Mouse (Mus musculus) T-helper 17 cell (primary cell): ENCODE measurements at regions not wholly inside any gene's neighbourhood (a gene's known extent, or its start where the extent isn't known, plus 50 kb on each side); places are given as distances from the start of the nearest gene placed in this dataset.

Experiments used
- in situ Hi-C, 2 experiments: fragments of 300-600 bp; cut with MboI, MseI; formaldehyde crosslinking; loops; 1 replicate in 1 of 2; 2 replicates in 1 of 2; pipeline ENCODE4 v1.15.1; 2025; ENCODE audit warnings: high pct_unique_total_duplicates in 2 of 2

DNA sequence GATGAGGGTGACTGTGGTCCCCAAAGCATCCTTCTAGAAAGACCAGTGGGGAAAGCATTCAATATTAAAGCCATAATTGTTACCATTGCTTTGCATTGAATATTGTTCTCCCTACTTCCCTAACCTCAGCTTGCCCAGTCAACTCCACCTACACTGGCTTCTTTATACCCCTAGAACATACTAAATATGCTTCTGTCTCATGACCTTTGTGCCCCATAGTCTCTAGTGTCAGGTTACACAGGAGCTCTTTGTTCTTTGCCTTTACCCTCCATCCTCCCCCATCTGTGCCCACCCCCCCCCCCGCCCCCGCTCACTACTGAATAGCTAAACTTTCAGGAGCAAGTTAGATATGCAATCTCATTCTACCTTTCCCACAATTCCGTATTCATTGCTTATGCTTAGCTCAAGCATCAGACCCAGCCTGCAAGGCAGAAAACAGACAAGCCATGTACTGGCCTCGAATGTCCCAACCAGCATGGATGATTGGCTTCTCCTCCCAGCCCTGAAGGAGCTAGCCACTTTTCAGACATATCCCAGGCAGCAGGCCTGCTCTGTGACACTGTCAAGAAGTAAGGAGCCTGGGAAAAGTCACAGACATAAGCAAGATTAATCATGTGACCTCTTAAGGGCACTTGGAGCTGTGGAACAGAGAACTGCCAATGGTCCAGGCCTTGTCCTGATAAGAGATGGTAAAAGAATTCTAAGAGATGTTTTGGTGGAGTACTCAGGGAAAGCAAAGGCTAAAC is 410.4 kb downstream of the Insc start:
- in situ Hi-C loops, result no loop called here

DNA sequence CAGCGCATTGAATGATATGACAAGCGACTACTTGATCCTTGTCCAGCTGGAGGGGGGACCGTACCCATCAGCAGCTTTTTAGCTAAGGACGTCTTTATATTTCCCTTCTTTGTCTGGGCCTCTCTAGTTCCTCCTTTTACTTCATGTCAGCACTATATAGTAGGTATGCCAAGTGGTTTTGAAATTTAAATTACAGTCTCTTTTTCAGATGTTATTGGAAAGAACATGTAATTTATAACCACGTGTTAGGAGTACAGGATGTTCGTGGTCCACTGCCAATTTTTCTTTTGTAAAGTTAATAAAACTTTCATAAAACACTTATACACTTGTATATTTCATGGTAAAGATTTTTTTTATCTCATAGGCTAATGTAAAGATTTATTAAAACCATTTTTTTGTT is 426.5 kb downstream of the Insc start:
- in situ Hi-C loops, result no loop called here

DNA sequence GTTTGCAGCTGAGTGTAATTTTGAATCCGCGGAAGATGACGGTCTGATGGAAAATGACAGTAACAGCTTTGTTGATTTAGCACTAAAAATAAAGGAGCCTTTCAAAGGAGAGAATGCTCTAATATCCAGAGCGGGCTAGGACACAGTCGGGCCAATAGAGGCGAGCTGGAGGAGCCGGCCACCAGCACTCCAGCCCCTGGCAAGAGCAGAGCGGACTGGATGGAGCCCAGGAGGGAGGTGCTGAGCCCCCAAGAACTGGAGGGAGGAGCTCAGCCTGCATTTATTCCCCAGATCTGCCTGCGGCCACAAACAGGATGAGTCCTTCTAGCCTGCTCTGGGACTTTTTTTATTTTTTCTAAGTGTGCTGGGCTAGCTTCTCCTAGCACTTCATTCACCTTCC is 426.9 kb downstream of the Insc start:
- in situ Hi-C loops, result no loop called here

- in situ Hi-C loops, result no loop called here
Observed at GRCm38 (mm10) chr7:115192482-115192881, 449.0 kb downstream of the Insc start.

- in situ Hi-C loops, result no loop called here
Observed at GRCm38 (mm10) chr7:115192992-115193761, 449.7 kb downstream of the Insc start.

DNA sequence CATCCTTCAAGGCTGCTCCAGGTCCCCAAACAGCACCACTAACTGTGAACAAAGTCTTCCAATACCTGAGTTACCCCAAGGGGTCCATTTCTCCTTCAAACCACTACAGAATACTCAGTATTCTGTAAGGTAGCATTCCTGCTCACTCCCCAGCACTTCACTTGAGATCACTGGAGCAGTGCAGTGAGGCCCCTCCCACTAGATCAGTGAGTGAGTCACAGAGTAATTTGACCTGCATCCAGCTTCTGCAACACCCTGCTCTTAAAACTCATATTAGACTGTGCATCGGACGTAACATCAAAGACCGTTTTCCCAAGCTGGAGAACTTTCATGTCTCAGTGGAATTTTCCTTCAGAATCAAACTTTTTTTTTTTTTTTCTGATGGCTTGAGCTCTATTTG is 461.4 kb downstream of the Insc start:
- in situ Hi-C loops, result no loop called here

- in situ Hi-C loops, result no loop called here
Observed at GRCm38 (mm10) chr7:115206479-115207134, 463.1 kb downstream of the Insc start.

DNA sequence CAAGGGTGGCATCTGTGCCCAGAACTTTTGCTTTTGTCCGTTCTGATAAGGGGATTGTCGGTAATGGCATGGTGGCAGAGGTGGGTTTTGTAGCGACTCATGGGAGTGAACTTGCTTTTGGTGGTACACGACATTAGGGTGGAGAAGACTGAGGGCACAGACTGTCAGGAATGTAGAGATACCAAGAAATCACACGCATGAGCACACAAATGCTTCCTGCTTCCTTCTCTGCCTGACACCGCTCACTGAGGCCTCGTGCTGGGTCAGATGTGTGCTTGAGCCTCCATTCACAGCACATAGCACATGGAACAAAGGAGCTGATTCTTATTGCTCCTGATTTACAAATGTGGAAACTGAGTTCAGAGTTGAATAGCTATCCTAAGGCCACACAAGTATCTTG is 465.3 kb downstream of the Insc start:
- in situ Hi-C loops, result no loop called here

DNA sequence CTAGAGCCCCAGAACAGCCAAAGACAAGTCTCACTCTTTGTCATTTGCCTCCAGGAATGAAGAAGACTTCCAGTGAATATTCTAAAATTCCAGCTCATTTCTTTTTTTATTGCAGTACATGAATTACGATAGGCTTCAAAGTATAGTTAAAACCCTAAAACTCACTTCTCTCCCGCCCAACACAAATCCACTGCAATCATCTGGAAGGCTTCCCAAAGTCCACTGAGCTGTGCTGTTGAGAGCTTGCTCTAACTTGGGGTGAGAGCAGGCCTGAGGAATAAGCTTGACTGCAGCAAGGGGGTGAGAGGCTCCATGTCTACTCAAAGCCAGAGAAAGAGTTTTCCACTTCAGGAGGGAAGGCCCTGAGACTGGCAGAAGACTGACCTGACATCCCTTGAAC is 466.5 kb downstream of the Insc start:
- in situ Hi-C loops, result no loop called here

- in situ Hi-C loops, result loop anchor here (5.0 kb wide), 1 partner anchor 815 kb away; no protein-coding TSS in a partner anchor
Observed at GRCm38 (mm10) chr7:115216838-115217237, 473.3 kb downstream of the Insc start.

DNA sequence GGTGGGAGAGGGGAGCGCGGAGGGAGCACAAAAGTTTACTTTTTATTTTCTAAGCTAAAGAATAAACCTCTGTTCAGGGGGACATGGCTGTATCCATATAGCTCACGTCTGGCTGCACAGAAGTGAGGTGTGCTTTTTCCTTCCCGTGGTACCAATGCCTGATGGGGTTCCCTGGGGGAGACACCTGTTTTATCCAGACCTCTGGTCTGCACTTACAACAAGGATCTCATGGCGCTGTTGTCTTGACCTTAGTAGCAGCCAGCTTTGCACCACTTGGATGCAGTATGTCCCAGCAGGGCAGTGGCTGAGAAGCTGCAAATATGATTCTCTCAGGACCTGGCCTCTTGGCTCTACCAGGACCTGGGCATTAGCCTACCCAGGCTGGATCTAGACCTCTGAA is 473.8 kb downstream of the Insc start:
- in situ Hi-C loops, result loop anchor here (5.0 kb wide), 1 partner anchor 815 kb away; no protein-coding TSS in a partner anchor

DNA sequence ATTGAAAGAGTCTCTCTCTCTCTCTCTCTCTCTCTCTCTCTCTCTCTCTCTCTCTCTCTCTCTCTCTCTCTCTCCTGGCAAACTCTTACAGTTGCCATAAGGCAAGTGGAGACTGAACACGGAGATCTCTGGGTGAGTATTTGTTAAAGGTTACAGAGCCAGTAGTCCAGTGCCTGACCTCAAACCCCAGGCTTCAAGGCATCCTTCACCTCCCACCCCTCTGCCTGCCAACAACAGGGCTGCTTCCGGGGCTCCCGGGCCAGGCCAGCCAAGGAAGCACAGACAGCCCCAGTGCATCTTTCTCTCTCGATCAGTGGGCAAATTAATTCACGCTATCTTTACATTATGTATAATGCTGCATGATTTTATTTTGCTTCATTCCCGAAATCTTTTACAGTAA is 474.2 kb downstream of the Insc start:
- in situ Hi-C loops, result loop anchor here (5.0 kb wide), 1 partner anchor 815 kb away; no protein-coding TSS in a partner anchor

GRCm38 (mm10) chr7:115218596-115219180 is 475.2 kb downstream of the Insc start:
- in situ Hi-C loops, result loop anchor here (5.0 kb wide), 1 partner anchor 814 kb away; no protein-coding TSS in a partner anchor

GRCm38 (mm10) chr7:115222642-115223041 is 479.1 kb downstream of the Insc start:
- in situ Hi-C loops, result no loop called here

- in situ Hi-C loops, result no loop called here
Observed at GRCm38 (mm10) chr7:115230525-115230924, 487.0 kb downstream of the Insc start.

- in situ Hi-C loops, result no loop called here
Observed at GRCm38 (mm10) chr7:115233850-115234436, 490.4 kb downstream of the Insc start.

GRCm38 (mm10) chr7:115237131-115237530 is 493.6 kb downstream of the Insc start:
- in situ Hi-C loops, result no loop called here

GRCm38 (mm10) chr7:115251591-115252369 is 508.3 kb downstream of the Insc start:
- in situ Hi-C loops, result no loop called here

- in situ Hi-C loops, result no loop called here
Observed at GRCm38 (mm10) chr7:115252370-115252750, 508.9 kb downstream of the Insc start.

DNA sequence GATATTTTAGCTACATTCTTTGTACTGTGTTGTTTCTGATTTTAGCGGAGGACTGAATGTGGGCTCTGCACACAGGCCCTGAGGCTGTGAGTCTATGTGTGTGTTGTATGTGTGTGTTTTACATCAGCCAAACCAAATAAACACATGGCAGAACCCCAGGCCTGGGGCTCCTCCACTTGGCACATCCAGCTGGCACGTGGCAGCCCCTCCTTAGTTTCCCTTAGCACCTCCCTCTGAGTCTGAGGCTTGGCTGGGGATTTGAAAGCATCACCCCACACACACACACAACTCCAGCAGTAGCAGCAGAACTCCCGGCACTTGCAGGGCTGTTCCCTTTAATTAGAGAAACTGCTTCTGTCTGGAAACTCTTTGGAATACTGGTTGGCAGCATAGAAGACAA is 515.1 kb downstream of the Insc start:
- in situ Hi-C loops, result no loop called here

- in situ Hi-C loops, result no loop called here
Observed at GRCm38 (mm10) chr7:115263082-115263481, 519.6 kb downstream of the Insc start.
